Mouse (Mus musculus) liver, embryonic 13.5 days (tissue): ENCODE results near the gene Thsd4. TPM values are rescaled to one million over a fixed set of nuclear protein-coding genes. Genes with fewer than 3 reads are reported as not detected.
A peak's percentile ranks its signal among the peaks of the same experiment; 100 is the strongest.

Source experiments
- ATAC-seq: fragments of 200-750 bp; cut with Nextera tagmentation; 2 replicates; pipeline ENCODE4 v1.8.0; 2017; ENCODE audit warnings: low read depth, mild to moderate bottlenecking, moderate number of reproducible peaks, moderate library complexity
- DNase-seq: peaks from one replicate; pipeline ENCODE4 v3.0.0; 2022
- H3K27ac ChIP-seq: fragments of 300-500 bp; sonication (generic); 2 replicates; pipeline ENCODE4 v1.5.1; 2015; ENCODE audit warnings: moderate library complexity, mild to moderate bottlenecking, inconsistent platforms
- H3K27me3 ChIP-seq: fragments of 300-500 bp; sonication (generic); 2 replicates; pipeline ENCODE4 v1.6.1; 2015; ENCODE audit warnings: mild to moderate bottlenecking, inconsistent platforms
- H3K36me3 ChIP-seq: fragments of 300-500 bp; sonication (generic); 2 replicates; pipeline ENCODE4 v1.6.1; 2015; ENCODE audit warnings: mild to moderate bottlenecking, inconsistent platforms
- H3K4me1 ChIP-seq: fragments of 300-500 bp; sonication (generic); replicated peaks from 2 replicates; pipeline ENCODE4 v1.6.1; 2015; ENCODE audit warnings: inconsistent platforms
- H3K4me2 ChIP-seq: fragments of 300-500 bp; sonication (generic); 2 replicates; pipeline ENCODE4 v1.6.1; 2015; ENCODE audit warnings: inconsistent platforms, mild to moderate bottlenecking, moderate library complexity
- H3K4me3 ChIP-seq: fragments of 300-500 bp; sonication (generic); replicated peaks from 2 replicates; pipeline ENCODE4 v1.5.1; 2015; ENCODE audit warnings: mild to moderate bottlenecking, inconsistent platforms
- H3K9ac ChIP-seq: fragments of 300-500 bp; sonication (generic); 2 replicates; pipeline ENCODE4 v1.6.1; 2015; ENCODE audit warnings: mild to moderate bottlenecking, inconsistent platforms
- H3K9me3 ChIP-seq: fragments of 300-500 bp; sonication (generic); replicated peaks from 2 replicates; pipeline ENCODE4 v1.6.1; 2016; ENCODE audit warnings: inconsistent platforms
- WGBS: fragments of 180-500 bp; shearing (Covaris S2); methylation state at CpG from one replicate; pipeline ENCODE4 v1.1.7; 2015; ENCODE audit not compliant: insufficient replicate concordance; 5-methylcytosine and 5-hydroxymethylcytosine counted together
- polyA plus RNA-seq: library from polyadenylated mRNA; unstranded; fragments of >200 nt; fragmentation: Nextera tagmentation; extraction: Ambion mirVana; gene quantifications from 2 replicates; pipeline ENCODE4 v1.2.1, GENCODE M21; 2015

Gene Thsd4
- polyA plus RNA-seq, 1 experiment from 2014 or later, result 1.2 TPM

GRCm38 (mm10) chr9:60488816-60489215 lies 33.0 kb downstream of the Thsd4 start:
- H3K27ac ChIP-seq, result no peak overlapping the region
- no peak for ATAC-seq
- no peaks in the 10 kb centered on the region for H3K4me1 ChIP-seq
- no peaks in the 10 kb centered on the region for H3K27me3 ChIP-seq
- no peak overlapping the region for H3K9ac ChIP-seq
- no peaks in the 10 kb centered on the region for H3K36me3 ChIP-seq
- DNase-seq, result no peak
- 57% methylated on average over 4 of the region's 4 CpGs for WGBS
- H3K4me3 ChIP-seq, result no peak overlapping the region
- no peaks in the 10 kb centered on the region for H3K9me3 ChIP-seq
- H3K4me2 ChIP-seq, result no peak overlapping the region

- Histone ChIP-seq H3K9me3 (no peaks in the 10 kb centered on the region), H3K27me3 (no peaks in the 10 kb centered on the region), H3K4me3 (no peak overlapping the region), H3K4me1 (peaks cover 13% of the 10 kb centered on the region), H3K36me3 (no peaks in the 10 kb centered on the region), H3K4me2 (no peak overlapping the region), H3K27ac (no peak overlapping the region), H3K9ac (no peak overlapping the region)
- WGBS, result 30% methylated on average over 4 of the region's 4 CpGs
- DNase-seq (no peak), ATAC-seq (no peak)
These were observed 39.7 kb downstream of the Thsd4 start for GRCm38 (mm10) chr9:60482165-60482564.

GRCm38 (mm10) chr9:60480052-60480451 lies 41.8 kb downstream of the Thsd4 start:
- no peak overlapping the region for H3K4me3 ChIP-seq
- H3K9ac ChIP-seq, result no peak overlapping the region
- H3K27ac ChIP-seq, result no peak overlapping the region
- no peak for ATAC-seq
- 65% methylated on average over 3 of the region's 3 CpGs for WGBS
- H3K4me1 ChIP-seq, result peaks cover 13% of the 10 kb centered on the region
- no peaks in the 10 kb centered on the region for H3K36me3 ChIP-seq
- no peaks in the 10 kb centered on the region for H3K27me3 ChIP-seq
- no peak overlapping the region for H3K4me2 ChIP-seq
- no peaks in the 10 kb centered on the region for H3K9me3 ChIP-seq
- no peak for DNase-seq

DNA sequence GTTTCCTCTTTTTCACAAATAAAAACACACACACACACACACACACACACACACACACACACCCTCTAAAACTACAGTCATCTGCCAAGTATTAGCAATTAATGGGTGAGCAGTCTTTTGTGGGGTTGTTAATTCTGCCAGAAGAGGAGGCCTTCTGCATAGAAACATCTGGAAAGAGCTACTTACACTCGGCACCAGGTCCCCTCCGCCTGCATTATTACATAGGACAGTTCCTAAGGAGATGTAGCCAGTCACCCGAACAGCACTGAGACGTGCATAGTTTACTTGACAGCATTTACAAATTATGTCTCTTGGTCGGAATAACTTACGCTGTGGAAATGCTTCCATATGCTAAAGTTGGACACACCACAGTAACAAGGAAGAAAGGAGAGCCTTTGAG lies 43.0 kb downstream of the Thsd4 start:
- Histone ChIP-seq H3K27ac (no peak overlapping the region), H3K27me3 (no peaks in the 10 kb centered on the region), H3K4me1 (peaks cover 13% of the 10 kb centered on the region), H3K9me3 (no peaks in the 10 kb centered on the region), H3K4me3 (no peak overlapping the region), H3K9ac (no peak overlapping the region), H3K36me3 (no peaks in the 10 kb centered on the region), H3K4me2 (no peak overlapping the region)
- ATAC-seq, result no peak
- 63% methylated on average over 6 of the region's 6 CpGs for WGBS
- no peak for DNase-seq

DNA sequence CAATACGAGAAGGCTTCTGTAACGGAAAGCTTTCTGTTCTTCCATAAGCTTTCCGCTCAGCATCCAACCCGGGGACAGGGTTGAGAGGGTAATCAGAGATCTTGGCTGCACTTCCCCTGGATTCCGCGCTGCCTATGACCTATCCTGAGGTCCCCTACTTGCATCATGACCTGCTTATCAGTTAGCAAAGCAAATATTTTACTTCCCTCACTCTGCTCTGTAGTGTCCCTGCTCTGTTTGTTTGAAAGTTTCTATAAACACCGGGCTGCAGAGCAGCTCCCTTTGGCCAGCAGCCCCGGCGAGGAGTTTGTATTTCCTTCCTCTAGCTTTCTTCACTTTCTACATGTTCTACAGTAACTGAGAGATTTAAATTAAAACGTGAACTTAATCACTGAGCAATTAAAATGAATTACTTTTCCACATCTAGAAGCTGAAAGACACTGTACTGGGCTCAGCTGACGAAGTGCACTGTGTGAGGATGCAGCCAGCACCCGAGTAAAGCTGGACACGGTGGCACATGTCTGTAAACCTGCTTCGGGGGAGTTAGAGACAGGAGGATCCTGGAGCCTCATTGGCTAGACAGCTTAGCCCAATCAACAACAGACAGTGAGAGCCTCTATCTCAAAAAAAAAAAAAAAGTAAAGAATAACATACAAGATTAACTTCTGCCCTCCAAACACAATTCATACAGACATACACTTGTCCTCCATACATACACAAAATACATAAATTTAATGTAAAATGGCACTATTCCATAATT lies 43.7 kb downstream of the Thsd4 start:
- no peak overlapping the region for H3K9ac ChIP-seq
- peak overlapping the region; percentile 43; the same call in 1 of the 2 replicates for H3K27ac ChIP-seq
- 27% methylated on average over 14 of the region's 14 CpGs for WGBS
- DNase-seq, result no peak
- ATAC-seq, result peak; percentile 83
- H3K36me3 ChIP-seq, result no peaks in the 10 kb centered on the region
- no peak overlapping the region for H3K4me3 ChIP-seq
- peaks cover 13% of the 10 kb centered on the region for H3K4me1 ChIP-seq
- H3K27me3 ChIP-seq, result no peaks in the 10 kb centered on the region
- H3K9me3 ChIP-seq, result no peaks in the 10 kb centered on the region
- peak overlapping the region; percentile 30 for H3K4me2 ChIP-seq

DNA sequence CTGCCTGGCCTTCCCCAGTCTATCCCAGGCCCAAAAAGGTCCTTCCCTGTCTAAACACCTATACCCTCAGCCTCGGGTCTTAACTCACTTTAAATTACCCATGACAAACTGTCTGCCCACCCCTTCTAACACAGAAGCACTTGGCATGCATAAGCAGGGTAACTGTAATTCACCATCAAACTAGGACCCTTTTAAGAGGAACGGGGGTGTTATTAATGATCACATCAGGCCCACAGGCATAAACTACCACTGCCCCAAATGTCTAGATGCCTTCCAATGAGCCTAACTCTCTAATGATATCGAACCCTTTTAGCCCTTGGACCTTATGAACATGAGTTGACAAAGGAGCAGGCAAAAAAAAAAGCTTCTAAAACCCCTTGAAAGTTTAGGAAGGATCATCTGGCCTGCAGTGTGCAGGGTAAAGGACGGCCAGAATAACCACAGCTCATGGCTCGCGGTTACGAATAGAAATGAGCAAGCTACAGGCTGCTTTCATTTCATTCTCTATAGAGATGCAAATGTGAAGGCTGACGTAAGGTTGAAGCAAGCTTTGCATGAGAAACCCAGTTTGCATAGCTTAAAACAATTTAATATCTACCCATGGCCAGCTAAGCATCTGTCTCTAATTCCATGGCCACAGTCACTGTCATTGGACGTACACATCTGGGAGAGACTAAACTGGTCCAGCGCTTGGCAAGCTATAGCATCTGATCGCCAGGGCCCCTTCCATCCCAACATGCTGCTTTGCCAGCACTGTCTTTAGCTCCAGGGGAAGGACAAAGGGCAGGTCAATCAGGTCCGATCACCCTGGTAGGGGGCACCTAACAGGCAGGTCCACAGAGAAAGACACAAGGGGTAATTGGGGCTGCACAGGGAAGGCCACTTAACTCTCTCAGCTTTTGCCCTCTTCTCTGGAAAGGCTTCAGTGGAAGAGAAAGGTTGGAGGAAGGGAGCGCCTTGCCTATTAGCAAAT lies 61.5 kb downstream of the Thsd4 start:
- Histone ChIP-seq H3K9me3 (no peaks in the 10 kb centered on the region), H3K27ac (no peak overlapping the region), H3K4me2 (no peak overlapping the region), H3K9ac (no peak overlapping the region), H3K4me3 (no peak overlapping the region), H3K27me3 (no peaks in the 10 kb centered on the region), H3K4me1 (no peaks in the 10 kb centered on the region), H3K36me3 (no peaks in the 10 kb centered on the region)
- DNase-seq (no peak), ATAC-seq (no peak)
- WGBS, result 76% methylated on average over 13 of the region's 13 CpGs

DNA sequence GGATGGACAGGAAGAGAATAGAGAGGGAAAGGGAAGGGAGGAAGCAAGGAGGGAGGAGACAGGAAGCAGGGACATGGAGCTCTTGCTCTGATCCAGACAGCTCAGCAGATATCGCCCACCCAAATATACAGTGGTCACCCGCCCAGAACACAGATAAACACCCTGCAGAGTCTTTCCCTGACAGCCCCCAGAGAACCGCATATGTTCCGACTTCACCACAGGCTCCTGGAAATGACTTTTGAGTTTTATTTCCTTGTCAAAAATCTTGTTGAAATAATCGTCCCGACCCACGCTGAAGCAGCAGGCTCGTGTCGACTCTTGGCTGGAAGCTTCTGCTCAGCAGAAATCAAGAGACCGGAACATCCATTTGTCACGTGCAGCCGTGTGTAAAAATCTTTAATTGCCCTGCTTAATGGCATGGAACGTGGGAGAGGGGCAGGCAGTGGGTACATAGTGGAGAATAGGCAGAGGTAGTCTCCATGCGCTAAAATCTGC lies 63.3 kb downstream of the Thsd4 start:
- Histone ChIP-seq H3K27ac (no peak overlapping the region), H3K4me2 (no peak overlapping the region)
- ATAC-seq, result no peak

GRCm38 (mm10) chr9:60457359-60458210 lies 64.3 kb downstream of the Thsd4 start:
- DNase-seq (no peak), ATAC-seq (no peak)
- no peaks in the 10 kb centered on the region for H3K9me3 ChIP-seq
- H3K27me3 ChIP-seq, result no peaks in the 10 kb centered on the region
- no peak overlapping the region for H3K9ac ChIP-seq
- H3K27ac ChIP-seq, result no peak overlapping the region
- WGBS, result 65% methylated on average over 18 of the region's 18 CpGs
- no peaks in the 10 kb centered on the region for H3K36me3 ChIP-seq
- no peak overlapping the region for H3K4me3 ChIP-seq
- H3K4me2 ChIP-seq, result no peak overlapping the region
- no peaks in the 10 kb centered on the region for H3K4me1 ChIP-seq

More for the DNA sequence above, 63.3 kb downstream of the Thsd4 start:
- H3K27me3 ChIP-seq, result no peaks in the 10 kb centered on the region
- no peaks in the 10 kb centered on the region for H3K36me3 ChIP-seq
- H3K4me3 ChIP-seq, result no peak overlapping the region
- WGBS, result 57% methylated on average over 14 of the region's 14 CpGs
- H3K4me1 ChIP-seq, result no peaks in the 10 kb centered on the region
- H3K9ac ChIP-seq, result no peak overlapping the region
- DNase-seq, result no peak
- no peaks in the 10 kb centered on the region for H3K9me3 ChIP-seq

GRCm38 (mm10) chr9:60456651-60457050 lies 65.2 kb downstream of the Thsd4 start:
- no peak overlapping the region for H3K4me3 ChIP-seq
- no peak overlapping the region for H3K27ac ChIP-seq
- no peaks in the 10 kb centered on the region for H3K36me3 ChIP-seq
- WGBS, result 71% methylated on average over 5 of the region's 5 CpGs
- no peak overlapping the region for H3K9ac ChIP-seq
- ATAC-seq (no peak), DNase-seq (no peak)
- no peaks in the 10 kb centered on the region for H3K9me3 ChIP-seq
- no peaks in the 10 kb centered on the region for H3K27me3 ChIP-seq
- H3K4me1 ChIP-seq, result no peaks in the 10 kb centered on the region
- H3K4me2 ChIP-seq, result no peak overlapping the region

GRCm38 (mm10) chr9:60454406-60455076 lies 67.3 kb downstream of the Thsd4 start:
- no peak for DNase-seq
- Histone ChIP-seq H3K4me3 (no peak overlapping the region), H3K4me1 (no peaks in the 10 kb centered on the region), H3K27me3 (no peaks in the 10 kb centered on the region), H3K4me2 (no peak overlapping the region), H3K36me3 (no peaks in the 10 kb centered on the region), H3K27ac (no peak overlapping the region), H3K9me3 (no peaks in the 10 kb centered on the region), H3K9ac (no peak overlapping the region)
- 67% methylated on average over 13 of the region's 13 CpGs for WGBS
- ATAC-seq, result no peak
